Mouse (Mus musculus) MEL (cell line): ENCODE results near the gene Bcl2l1.

ENCODE experiments used
- CTCF ChIP-seq, 3 experiments: IDR thresholded peaks in 2 of 3; conservative IDR thresholded peaks in 1 of 3; 2 replicates each; pipeline ENCODE4 v1.5.1; 2011 to 2012; ENCODE audit warnings: low read length in 3 of 3, low read depth in 2 of 3, mild to moderate bottlenecking in 2 of 3, improper control_type of control experiment in 1 of 3, inconsistent platforms in 1 of 3, mixed read lengths in 1 of 3, moderate library complexity in 1 of 3; ENCODE audit not compliant: control insufficient read depth in 1 of 3, insufficient read depth in 1 of 3, poor library complexity in 1 of 3, severe bottlenecking in 1 of 3
- POLR2A ChIP-seq, 2 experiments: IDR thresholded peaks; 2 replicates each; pipeline ENCODE4 v1.6.1; 2011 to 2012; ENCODE audit warnings: low read length in 2 of 2, mild to moderate bottlenecking in 2 of 2, control low read depth in 1 of 2, improper control_type of control experiment in 1 of 2, low read depth in 1 of 2, moderate library complexity in 1 of 2; ENCODE audit not compliant: control insufficient read depth in 1 of 2, insufficient read depth in 1 of 2, poor library complexity in 1 of 2
- POLR2AphosphoS5 ChIP-seq: IDR thresholded peaks from 2 replicates; pipeline ENCODE4 v1.6.1; 2012; ENCODE audit warnings: low read depth, borderline replicate concordance, mild to moderate bottlenecking, inconsistent platforms, low read length, moderate library complexity, mixed read lengths

DNA sequence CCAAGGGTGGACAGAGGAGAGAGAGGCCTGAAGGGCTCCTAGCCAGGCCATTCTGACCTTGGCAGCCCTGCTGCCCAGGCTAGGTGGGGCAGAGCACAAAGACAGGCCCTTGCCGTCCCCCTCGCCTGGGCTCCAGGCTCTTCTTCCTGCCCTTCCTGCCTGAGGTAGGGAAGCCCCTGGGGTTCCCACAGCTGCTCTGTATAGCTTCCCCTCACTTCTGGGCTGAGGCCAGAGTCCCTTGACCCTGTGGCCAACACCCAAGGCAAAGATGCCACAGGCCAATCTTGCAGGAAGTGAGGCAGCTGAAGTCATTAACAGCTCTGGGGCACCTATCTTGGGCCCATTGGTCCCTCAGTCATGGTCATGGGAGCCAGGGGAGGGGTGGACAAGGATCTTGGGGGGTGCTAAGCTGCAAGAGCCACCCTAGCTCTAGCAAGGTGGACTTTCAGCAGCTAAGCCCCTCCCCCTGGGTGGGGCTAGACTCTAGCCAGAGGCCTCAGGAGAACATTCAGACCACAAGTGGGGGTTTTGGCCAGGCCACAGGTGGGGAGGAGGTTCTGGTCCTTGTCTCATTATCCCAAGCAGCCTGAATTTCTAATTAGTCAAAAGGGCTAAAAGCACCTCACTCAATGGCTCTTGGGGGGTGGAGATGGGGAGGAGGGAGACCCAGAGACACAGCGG is 50.4 kb downstream of the Bcl2l1 start:
- TF ChIP-seq CTCF (IDR thresholded peaks at IDR 0.05 in 2 of 3, conservative IDR thresholded peaks at IDR 0.05 in 1 of 3; ENCODE audit: control insufficient read depth in 1 of 3, insufficient read depth in 1 of 3, low read depth in 2 of 3, low read length in 3 of 3, poor library complexity in 1 of 3, severe bottlenecking in 1 of 3) = no peak
- TF ChIP-seq POLR2AphosphoS5 = no peak
- TF ChIP-seq POLR2A (IDR thresholded peaks at IDR 0.05; ENCODE audit: control insufficient read depth in 1 of 2, insufficient read depth in 1 of 2, low read depth in 1 of 2, low read length in 2 of 2, poor library complexity in 1 of 2) = no peak
